Mouse (Mus musculus): Measurements from ENCODE around the gene Qrfp. TPM values are rescaled to one million over a fixed set of nuclear protein-coding genes. Genes with fewer than 3 reads are reported as not detected.

The Qrfp gene
- polyA plus RNA-seq, 1 experiment = not detected

- H3K4me3 ChIP-seq (ENCODE audit: insufficient read depth, low read length) = no peak overlapping the region
- TF ChIP-seq POLR2A (IDR thresholded peaks at IDR 0.05; ENCODE audit: borderline replicate concordance, low read depth, low read length) (no peak), CTCF (IDR thresholded peaks at IDR 0.05; ENCODE audit: low read depth, low read length) (no peak)
- no peak overlapping the region for H3K27ac ChIP-seq (ENCODE audit: insufficient read depth, low read depth, low read length)
- H3K4me1 ChIP-seq (ENCODE audit: control insufficient read depth, insufficient read depth, low read length) = no peaks in the 10 kb centered on the region
Measured at GRCm38 (mm10) chr2:31782958-31783602, 27.3 kb downstream of the Qrfp start.

- Histone ChIP-seq H3K4me3 (ENCODE audit: insufficient read depth, low read length) (no peak overlapping the region), H3K27ac (ENCODE audit: insufficient read depth, low read depth, low read length) (no peak overlapping the region), H3K4me1 (ENCODE audit: control insufficient read depth, insufficient read depth, low read length) (0 out of 2 replicates have a peak, but pooled peaks cover 2% of the 10 kb centered on the region)
- TF ChIP-seq POLR2A (IDR thresholded peaks at IDR 0.05; ENCODE audit: borderline replicate concordance, low read depth, low read length) = no peak
- TF ChIP-seq CTCF (IDR thresholded peaks at IDR 0.05; ENCODE audit: low read depth, low read length) = no peak
Measured at GRCm38 (mm10) chr2:31779258-31779657, 31.1 kb downstream of the Qrfp start.

DNA sequence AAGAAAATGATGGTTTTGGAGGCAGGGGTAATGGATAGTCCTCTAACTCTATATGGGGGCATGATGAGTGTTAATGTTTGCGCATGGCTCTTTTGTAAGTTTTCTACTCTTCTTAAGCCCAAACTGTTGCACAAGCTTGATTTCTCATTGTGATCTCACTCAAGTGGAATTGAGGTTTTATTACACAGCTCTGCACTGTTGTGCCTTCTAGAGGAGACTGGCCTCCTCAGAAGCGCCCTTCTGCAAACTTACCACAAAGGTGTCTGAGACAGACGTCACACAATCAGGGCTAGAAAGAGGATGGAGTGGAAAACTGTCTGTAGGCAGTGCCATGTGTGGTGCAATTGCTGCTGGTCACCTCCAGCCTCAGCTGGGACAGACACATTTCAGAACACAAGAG is 33.9 kb downstream of the Qrfp start:
- no peak for TF ChIP-seq POLR2A (IDR thresholded peaks at IDR 0.05; ENCODE audit: borderline replicate concordance, low read depth, low read length)
- TF ChIP-seq CTCF (IDR thresholded peaks at IDR 0.05; ENCODE audit: low read depth, low read length) = no peak

GRCm38 (mm10) chr2:31770781-31771441 is 39.5 kb downstream of the Qrfp start:
- TF ChIP-seq CTCF (IDR thresholded peaks at IDR 0.05; ENCODE audit: low read depth, low read length) (peak; percentile 25; the same call in 1 of the 2 replicates), POLR2A (IDR thresholded peaks at IDR 0.05; ENCODE audit: borderline replicate concordance, low read depth, low read length) (no peak)
- Histone ChIP-seq H3K4me1 (ENCODE audit: control insufficient read depth, insufficient read depth, low read length) (peaks cover 49% of the 10 kb centered on the region), H3K4me3 (ENCODE audit: insufficient read depth, low read length) (peak overlapping the region; percentile 50), H3K27ac (ENCODE audit: insufficient read depth, low read depth, low read length) (peak overlapping the region; percentile 100)

More for the DNA sequence above, 33.9 kb downstream of the Qrfp start:
- no peak overlapping the region for H3K27ac ChIP-seq (ENCODE audit: insufficient read depth, low read depth, low read length)
- no peak overlapping the region for H3K4me3 ChIP-seq (ENCODE audit: insufficient read depth, low read length)
- H3K4me1 ChIP-seq (ENCODE audit: control insufficient read depth, insufficient read depth, low read length) = peaks cover 17% of the 10 kb centered on the region

DNA sequence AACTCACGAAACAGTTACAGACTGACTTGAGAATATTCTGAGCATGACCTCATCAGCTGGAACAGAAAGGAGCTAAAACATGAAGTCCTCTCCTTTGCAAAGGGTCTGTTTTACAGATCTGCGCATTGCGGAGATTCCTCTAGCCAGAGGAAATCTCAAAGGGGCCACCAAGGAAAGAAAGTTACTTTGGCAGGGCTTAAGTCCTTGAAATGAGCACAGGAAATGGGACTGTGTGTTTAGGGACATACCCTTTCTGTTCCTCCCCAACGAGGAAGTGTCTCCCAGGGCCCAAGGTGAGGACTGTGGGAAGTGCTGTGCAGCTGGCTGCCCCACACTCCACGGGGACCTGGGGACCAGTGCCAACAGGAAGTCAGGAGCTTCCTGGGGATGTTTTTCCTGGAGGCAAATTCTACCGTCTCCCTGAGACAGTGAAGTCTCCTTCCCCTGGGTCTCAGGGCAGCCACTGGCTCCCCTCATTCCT is 40.7 kb downstream of the Qrfp start:
- TF ChIP-seq CTCF (IDR thresholded peaks at IDR 0.05; ENCODE audit: low read depth, low read length) (no peak), POLR2A (IDR thresholded peaks at IDR 0.05; ENCODE audit: borderline replicate concordance, low read depth, low read length) (no peak)
- H3K4me1 ChIP-seq (ENCODE audit: control insufficient read depth, insufficient read depth, low read length) = peaks cover 60% of the 10 kb centered on the region

DNA sequence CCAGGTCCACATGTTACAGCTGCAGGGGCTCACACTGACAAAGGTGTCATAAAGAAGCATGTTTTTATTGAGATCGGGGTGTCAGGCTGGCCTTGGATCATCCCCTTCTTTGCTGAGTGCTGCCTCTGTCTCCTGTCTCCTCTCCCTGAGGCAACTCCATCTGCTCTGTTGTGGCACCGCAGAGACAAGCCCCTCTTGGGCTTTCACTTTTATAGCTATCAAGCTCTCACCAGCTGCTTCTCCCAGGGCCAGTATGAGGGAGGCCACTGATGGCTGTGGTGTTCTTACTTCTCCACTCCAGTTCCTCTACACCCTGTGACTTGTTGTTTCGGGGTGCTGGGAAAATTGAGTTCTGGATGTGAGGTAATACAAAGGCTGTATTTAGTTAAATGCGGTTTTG is 41.3 kb downstream of the Qrfp start:
- Histone ChIP-seq H3K4me1 (ENCODE audit: control insufficient read depth, insufficient read depth, low read length) (peaks cover 64% of the 10 kb centered on the region), H3K27ac (ENCODE audit: insufficient read depth, low read depth, low read length) (peak overlapping the region; percentile 100), H3K4me3 (ENCODE audit: insufficient read depth, low read length) (peak overlapping the region; percentile 56)
- TF ChIP-seq POLR2A (IDR thresholded peaks at IDR 0.05; ENCODE audit: borderline replicate concordance, low read depth, low read length) (no peak), CTCF (IDR thresholded peaks at IDR 0.05; ENCODE audit: low read depth, low read length) (no peak)

More for the DNA sequence above, 40.7 kb downstream of the Qrfp start:
- peak overlapping the region; percentile 56 for H3K4me3 ChIP-seq (ENCODE audit: insufficient read depth, low read length)
- peak overlapping the region; percentile 100 for H3K27ac ChIP-seq (ENCODE audit: insufficient read depth, low read depth, low read length)

GRCm38 (mm10) chr2:31767815-31768214 is 42.6 kb downstream of the Qrfp start:
- Histone ChIP-seq H3K4me3 (ENCODE audit: insufficient read depth, low read length) (no peak overlapping the region), H3K27ac (ENCODE audit: insufficient read depth, low read depth, low read length) (no peak overlapping the region; the same call in 1 of the 2 replicates), H3K4me1 (ENCODE audit: control insufficient read depth, insufficient read depth, low read length) (peaks cover 71% of the 10 kb centered on the region)
- TF ChIP-seq CTCF (IDR thresholded peaks at IDR 0.05; ENCODE audit: low read depth, low read length) = no peak
- TF ChIP-seq POLR2A (IDR thresholded peaks at IDR 0.05; ENCODE audit: borderline replicate concordance, low read depth, low read length) = no peak

GRCm38 (mm10) chr2:31767104-31767503 is 43.3 kb downstream of the Qrfp start:
- Histone ChIP-seq H3K4me1 (ENCODE audit: control insufficient read depth, insufficient read depth, low read length) (peaks cover 71% of the 10 kb centered on the region), H3K27ac (ENCODE audit: insufficient read depth, low read depth, low read length) (no peak overlapping the region), H3K4me3 (ENCODE audit: insufficient read depth, low read length) (no peak overlapping the region)
- TF ChIP-seq POLR2A (IDR thresholded peaks at IDR 0.05; ENCODE audit: borderline replicate concordance, low read depth, low read length) = no peak

DNA sequence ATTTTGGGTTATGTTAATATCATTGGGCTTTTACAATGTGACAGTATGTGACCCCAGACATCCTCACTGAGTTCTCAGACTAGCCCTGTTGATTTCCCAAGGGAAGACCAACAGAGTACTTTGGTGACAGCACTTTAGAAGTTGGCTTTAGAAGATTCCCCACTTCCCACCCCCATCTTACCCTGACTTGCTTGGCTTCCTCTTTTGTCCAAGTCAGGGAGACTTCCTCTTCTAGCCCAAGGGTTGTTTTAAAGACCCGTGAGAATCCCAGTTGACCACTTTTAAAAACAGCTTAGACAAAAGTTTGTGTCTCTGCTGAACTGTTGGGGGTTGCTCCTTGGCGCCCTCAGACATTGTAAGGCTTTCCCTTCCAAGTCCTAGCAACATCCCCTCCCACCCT is 47.1 kb downstream of the Qrfp start:
- Histone ChIP-seq H3K27ac (ENCODE audit: insufficient read depth, low read depth, low read length) (peak overlapping the region; percentile 80), H3K4me3 (ENCODE audit: insufficient read depth, low read length) (no peak overlapping the region), H3K4me1 (ENCODE audit: control insufficient read depth, insufficient read depth, low read length) (peaks cover 65% of the 10 kb centered on the region)
- no peak for TF ChIP-seq CTCF (IDR thresholded peaks at IDR 0.05; ENCODE audit: low read depth, low read length)
- TF ChIP-seq POLR2A (IDR thresholded peaks at IDR 0.05; ENCODE audit: borderline replicate concordance, low read depth, low read length) = no peak

GRCm38 (mm10) chr2:31762853-31763252 is 47.5 kb downstream of the Qrfp start:
- 0 out of 2 replicates have a peak overlapping the region, but pooled peaks have one; percentile 2 for H3K4me3 ChIP-seq (ENCODE audit: insufficient read depth, low read length)
- H3K4me1 ChIP-seq (ENCODE audit: control insufficient read depth, insufficient read depth, low read length) = peaks cover 61% of the 10 kb centered on the region
- TF ChIP-seq POLR2A (IDR thresholded peaks at IDR 0.05; ENCODE audit: borderline replicate concordance, low read depth, low read length) (no peak), CTCF (IDR thresholded peaks at IDR 0.05; ENCODE audit: low read depth, low read length) (no peak)
- H3K27ac ChIP-seq (ENCODE audit: insufficient read depth, low read depth, low read length) = peak overlapping the region; percentile 80

Measured in bone marrow macrophage, adult 2 months (primary cell).